Mouse (Mus musculus) forebrain, postnatal 0 days (tissue): Measurements from ENCODE around the gene Dlgap4. TPM values are rescaled to one million over a fixed set of nuclear protein-coding genes. Genes with fewer than 3 reads are reported as not detected.

Source experiments
- ATAC-seq: fragments of 200-750 bp; cut with Nextera tagmentation; 2 replicates; pipeline ENCODE4 v1.8.0; 2017; ENCODE audit warnings: mild to moderate bottlenecking, moderate library complexity
- DNase-seq: peaks from one replicate; pipeline ENCODE4 v3.0.0-alpha.2; 2015
- H3K27ac ChIP-seq: fragments of 300-500 bp; sonication (generic); 2 replicates; pipeline ENCODE4 v1.5.1; 2014; ENCODE audit warnings: low read depth, mild to moderate bottlenecking, antibody characterized with exemption, low read length, moderate library complexity, mixed read lengths
- H3K27me3 ChIP-seq: fragments of 300-500 bp; sonication (generic); 2 replicates; pipeline ENCODE4 v1.6.1; 2014; ENCODE audit warnings: mild to moderate bottlenecking, low read length, mixed read lengths; ENCODE audit not compliant: insufficient read depth
- H3K36me3 ChIP-seq: fragments of 300-500 bp; sonication (generic); 2 replicates; pipeline ENCODE4 v1.6.1; 2014; ENCODE audit warnings: mild to moderate bottlenecking, moderate library complexity; ENCODE audit not compliant: insufficient read depth
- H3K4me1 ChIP-seq: fragments of 300-500 bp; sonication (generic); 2 replicates; pipeline ENCODE4 v1.6.1; 2014; ENCODE audit warnings: antibody characterized with exemption; ENCODE audit not compliant: insufficient read depth
- H3K4me2 ChIP-seq: fragments of 300-500 bp; sonication (generic); 2 replicates; pipeline ENCODE4 v1.6.1; 2014; ENCODE audit warnings: low read depth, mild to moderate bottlenecking, moderate library complexity
- H3K4me3 ChIP-seq: fragments of 300-500 bp; sonication (generic); 2 replicates; pipeline ENCODE4 v1.5.1; 2014; ENCODE audit warnings: low read depth, low read length, mixed read lengths
- H3K9ac ChIP-seq: fragments of 300-500 bp; sonication (generic); 2 replicates; pipeline ENCODE4 v1.6.1; 2014; ENCODE audit warnings: mild to moderate bottlenecking
- H3K9me3 ChIP-seq: fragments of 300-500 bp; sonication (generic); 2 replicates; pipeline ENCODE4 v1.6.1; 2016; ENCODE audit warnings: low read length
- CTCF ChIP-seq: sonication (generic); IDR thresholded peaks from 2 replicates; pipeline ENCODE4 v1.5.1; 2016; ENCODE audit warnings: antibody characterized with exemption, control low read depth, low read depth
- WGBS: fragments of 180-500 bp; shearing (Covaris S2); extraction: QIAGEN DNeasy Blood & Tissue Kit; methylation state at CpG from one replicate; pipeline ENCODE4 v1.1.7; 2014; 5-methylcytosine and 5-hydroxymethylcytosine counted together
- polyA plus RNA-seq: library from polyadenylated mRNA; unstranded; fragments of >200 nt; fragmentation: Nextera tagmentation; extraction: Ambion mirVana; gene quantifications from 2 replicates; pipeline ENCODE4 v1.2.1, GENCODE M21; 2015
- total RNA-seq: library from RNA; depleted of rRNA; stranded (reverse); fragments of >200 nt; gene quantifications from 2 replicates; pipeline ENCODE4 v1.2.3, GENCODE M21; 2014; rRNA removed

Dlgap4 gene
- total RNA-seq (218 and 235 TPM in 2 replicates), polyA plus RNA-seq (327 and 354 TPM in 2 replicates)

DNA sequence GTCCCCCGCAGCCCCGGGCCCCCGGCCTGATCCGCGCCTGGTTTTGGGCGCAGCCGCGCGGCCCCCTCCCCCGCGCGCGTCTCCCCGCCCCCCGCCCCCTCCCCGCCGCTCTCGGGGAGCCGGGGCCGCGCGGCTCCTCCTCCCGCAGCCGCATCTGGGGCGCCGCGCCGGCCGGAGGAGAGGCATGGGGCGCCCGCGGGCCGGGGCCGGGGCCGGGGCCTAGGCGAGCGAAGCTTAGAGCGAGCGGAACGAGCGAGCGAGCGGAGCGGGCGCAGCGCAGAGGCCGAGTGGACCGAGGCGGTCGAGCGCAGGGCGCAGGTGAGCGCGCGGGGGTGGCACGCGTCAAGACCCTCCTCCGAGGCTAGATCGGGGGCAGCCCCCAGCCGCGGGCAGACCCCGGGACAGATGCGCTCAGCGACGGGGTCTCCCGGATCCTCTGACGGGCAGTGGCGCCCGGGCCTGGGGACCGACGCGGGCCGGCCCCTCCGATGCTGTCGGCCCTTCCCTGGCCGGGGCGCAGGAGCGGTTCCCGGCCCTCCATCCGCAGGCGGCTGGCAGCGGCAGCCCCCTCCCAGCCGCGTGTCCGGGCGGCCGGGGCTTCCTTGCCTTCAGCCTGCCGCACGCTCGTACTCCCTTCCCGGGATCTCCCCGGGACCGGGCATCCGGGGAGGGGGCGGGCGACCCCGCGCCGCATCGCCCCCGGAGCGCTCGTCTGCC lies at the start of gene Dlgap4:
TSS of gene Dlgap4 (plus strand) at position 165 of the 717 bp plus-strand sequence.
- Histone ChIP-seq H3K27me3 (no peaks in the 10 kb centered on the region; the same call in 1 of the 2 replicates), H3K9ac (peak within 1 kb of the TSS; percentile 82), H3K36me3 (no peaks in the 10 kb centered on the region), H3K9me3 (no peaks in the 10 kb centered on the region), H3K27ac (peak within 1 kb of the TSS; percentile 55), H3K4me2 (peak within 1 kb of the TSS; percentile 79), H3K4me1 (0 out of 2 replicates have a peak, but pooled peaks cover 3% of the 10 kb centered on the region), H3K4me3 (peak within 1 kb of the TSS; percentile 82)
- DNase-seq (peak; percentile 75), ATAC-seq (peak; percentile 77)
- 4% methylated on average over 69 of the region's 103 CpGs for WGBS
- no peak for TF ChIP-seq CTCF

DNA sequence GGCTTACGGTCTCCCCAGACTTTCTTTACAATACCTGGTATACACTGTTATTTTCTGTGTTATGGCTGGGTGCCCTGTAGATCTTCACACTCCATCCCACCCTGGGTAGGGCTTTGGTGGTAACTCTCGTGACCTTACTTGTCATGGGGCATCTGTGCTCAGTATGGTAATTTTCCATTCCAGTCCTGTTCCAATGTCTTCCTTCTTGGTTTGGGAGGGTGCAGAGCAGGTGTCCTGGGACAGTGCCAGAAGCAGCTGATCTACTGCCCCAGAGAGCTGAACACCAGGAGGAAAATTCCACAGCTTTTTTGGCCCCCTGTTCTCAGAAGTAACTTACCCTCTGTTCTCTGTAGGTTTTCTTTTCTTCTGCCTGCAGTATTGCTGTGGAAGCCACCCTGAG lies 47.0 kb upstream of the Dlgap4 start:
- H3K36me3 ChIP-seq: peaks cover 29% of the 10 kb centered on the region
- no peaks in the 10 kb centered on the region for H3K27me3 ChIP-seq
- no peak for ATAC-seq
- no peaks in the 10 kb centered on the region for H3K9me3 ChIP-seq
- H3K27ac ChIP-seq: no peak overlapping the region
- H3K4me3 ChIP-seq: no peak overlapping the region
- H3K4me2 ChIP-seq: no peak overlapping the region
- WGBS: 53% methylated on average over 2 of the region's 2 CpGs
- TF ChIP-seq CTCF: no peak
- no peak for DNase-seq
- H3K9ac ChIP-seq: no peak overlapping the region
- H3K4me1 ChIP-seq: no peaks in the 10 kb centered on the region

DNA sequence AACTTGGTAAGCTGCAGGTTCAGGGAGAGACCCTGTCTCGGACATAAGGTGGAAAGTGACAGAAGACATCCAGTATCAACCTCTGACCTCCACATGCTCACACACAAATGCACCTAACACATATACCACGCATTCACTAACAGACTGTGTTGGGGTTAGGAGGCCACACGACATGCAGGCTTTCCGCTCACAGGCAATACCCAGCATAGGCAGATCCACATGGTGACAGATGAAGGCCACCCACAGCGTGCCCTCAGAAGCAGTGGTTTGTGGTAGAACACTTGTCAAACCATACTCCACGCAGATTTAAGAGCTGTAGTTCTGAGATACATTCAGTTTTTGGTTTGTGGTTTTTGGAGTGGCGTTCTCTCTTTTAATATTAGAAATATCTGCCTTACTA lies 44.9 kb upstream of the Dlgap4 start:
- Histone ChIP-seq H3K27ac (no peak overlapping the region), H3K4me3 (no peak overlapping the region), H3K27me3 (no peaks in the 10 kb centered on the region), H3K4me1 (no peaks in the 10 kb centered on the region), H3K36me3 (peaks cover 29% of the 10 kb centered on the region), H3K4me2 (no peak overlapping the region), H3K9me3 (no peaks in the 10 kb centered on the region), H3K9ac (no peak overlapping the region)
- 93% methylated on average over 7 of the region's 7 CpGs for WGBS
- ATAC-seq: no peak
- TF ChIP-seq CTCF: no peak
- DNase-seq: no peak

DNA sequence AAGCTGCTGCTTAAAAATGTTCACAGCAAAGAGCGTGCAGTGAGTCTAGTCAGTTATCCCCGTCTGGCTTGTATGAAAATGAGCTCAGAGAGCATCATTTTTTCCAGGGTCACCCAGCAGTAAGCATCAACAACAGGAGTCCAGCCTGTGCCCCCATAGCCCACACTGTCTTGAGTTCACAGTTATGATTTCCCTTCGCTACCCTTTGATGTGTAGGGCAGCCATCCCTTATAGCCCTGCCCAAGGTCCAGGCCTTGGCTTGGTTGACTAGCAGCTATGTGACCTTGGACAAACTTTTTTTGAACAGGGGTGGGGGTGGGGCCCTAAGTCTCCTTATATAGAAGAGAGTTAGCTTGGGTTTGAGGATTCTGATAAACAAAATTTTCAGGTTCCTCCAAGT lies 44.2 kb upstream of the Dlgap4 start:
- Histone ChIP-seq H3K27me3 (no peaks in the 10 kb centered on the region), H3K4me2 (no peak overlapping the region), H3K9me3 (no peaks in the 10 kb centered on the region), H3K4me3 (no peak overlapping the region), H3K36me3 (peaks cover 29% of the 10 kb centered on the region), H3K27ac (no peak overlapping the region), H3K9ac (no peak overlapping the region), H3K4me1 (no peaks in the 10 kb centered on the region)
- ATAC-seq (no peak), DNase-seq (no peak)
- 90% methylated on average over 3 of the region's 3 CpGs for WGBS
- no peak for TF ChIP-seq CTCF

DNA sequence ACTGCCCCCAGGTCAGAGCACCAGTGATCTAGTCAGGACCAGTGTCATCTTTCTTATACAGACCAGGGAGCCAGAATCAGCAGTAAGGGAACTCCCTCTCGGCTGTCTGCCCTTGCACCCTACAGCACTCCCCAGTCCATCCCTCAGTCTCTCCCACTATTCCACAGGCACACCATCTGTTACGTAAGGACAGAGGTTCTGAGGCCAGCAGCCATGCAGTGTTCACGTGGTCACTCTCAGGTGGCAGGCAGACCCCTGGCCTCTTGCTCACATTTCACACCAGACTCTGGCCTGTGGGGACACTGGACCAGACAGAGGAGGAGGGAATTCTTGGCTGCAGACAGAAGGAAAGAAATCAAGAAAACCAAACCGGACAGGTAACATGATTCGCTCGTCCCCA lies 42.0 kb upstream of the Dlgap4 start:
- Histone ChIP-seq H3K9ac (no peak overlapping the region), H3K27ac (no peak overlapping the region), H3K36me3 (peaks cover 25% of the 10 kb centered on the region), H3K4me2 (no peak overlapping the region), H3K4me3 (no peak overlapping the region), H3K9me3 (no peaks in the 10 kb centered on the region), H3K4me1 (no peaks in the 10 kb centered on the region), H3K27me3 (no peaks in the 10 kb centered on the region)
- ATAC-seq (no peak), DNase-seq (no peak)
- 85% methylated on average over 6 of the region's 6 CpGs for WGBS
- TF ChIP-seq CTCF: no peak

DNA sequence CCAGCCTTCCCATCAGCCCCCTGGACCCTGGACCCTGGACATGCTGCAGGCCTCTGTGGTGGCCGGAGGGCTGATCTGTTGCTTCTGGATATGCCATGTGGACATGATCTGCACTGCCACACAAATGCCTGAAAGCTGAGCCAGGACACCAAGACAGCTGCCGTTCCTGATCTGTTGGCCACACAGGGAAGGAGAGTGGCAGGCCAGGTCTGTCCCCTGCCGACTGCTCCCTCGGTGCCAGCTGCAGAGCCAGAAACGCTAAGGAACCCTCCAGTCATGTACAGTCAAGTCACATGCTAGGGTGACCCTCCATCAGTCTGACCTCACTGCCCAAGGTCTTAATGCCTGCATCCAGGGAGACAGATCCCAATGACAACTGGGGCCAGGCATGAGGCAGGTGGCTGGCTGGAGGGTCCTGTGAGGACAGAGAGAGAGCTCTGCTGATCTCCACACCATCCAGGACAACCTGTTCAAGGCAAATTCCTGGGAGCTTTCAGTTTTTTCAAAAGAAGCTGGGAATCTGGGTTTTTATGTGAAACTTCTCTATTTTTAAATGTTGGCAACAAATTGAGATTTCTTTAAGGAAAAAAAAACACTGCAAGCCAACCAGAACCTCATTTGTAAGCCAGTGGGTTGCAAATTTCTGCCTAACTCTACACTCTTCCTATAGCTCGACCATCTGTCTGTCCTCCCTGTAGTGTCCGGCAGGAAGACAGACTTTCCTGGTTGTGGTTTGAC lies 36.5 kb upstream of the Dlgap4 start:
- no peak for ATAC-seq
- H3K9me3 ChIP-seq: no peaks in the 10 kb centered on the region
- no peak overlapping the region for H3K27ac ChIP-seq
- WGBS: 71% methylated on average over 7 of the region's 7 CpGs
- H3K4me2 ChIP-seq: no peak overlapping the region
- no peaks in the 10 kb centered on the region for H3K27me3 ChIP-seq
- no peaks in the 10 kb centered on the region for H3K4me1 ChIP-seq
- no peak for DNase-seq
- TF ChIP-seq CTCF: no peak
- no peak overlapping the region for H3K4me3 ChIP-seq
- H3K36me3 ChIP-seq: no peaks in the 10 kb centered on the region
- no peak overlapping the region for H3K9ac ChIP-seq

DNA sequence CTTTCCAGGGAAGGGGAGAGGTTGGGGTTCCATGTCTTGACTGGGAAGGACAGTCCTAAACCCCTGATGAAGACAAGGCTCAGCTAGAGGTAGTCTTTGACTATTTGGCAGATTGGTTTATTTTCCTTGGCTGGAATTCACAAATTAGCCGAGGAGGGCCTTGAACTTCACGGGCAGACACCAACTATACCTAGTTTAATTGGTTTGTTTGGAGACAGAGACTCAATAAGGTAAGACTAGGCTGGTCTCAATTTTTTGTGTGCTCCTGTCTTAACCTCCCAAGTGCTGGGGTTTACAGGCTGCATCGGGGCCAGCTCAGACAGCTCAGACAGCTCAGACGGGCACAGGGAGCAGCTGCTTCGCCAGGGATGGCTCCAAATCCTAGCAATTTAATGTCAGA lies 33.0 kb upstream of the Dlgap4 start:
- DNase-seq (no peak), ATAC-seq (no peak)
- Histone ChIP-seq H3K36me3 (no peaks in the 10 kb centered on the region), H3K27me3 (no peaks in the 10 kb centered on the region), H3K9me3 (no peaks in the 10 kb centered on the region), H3K27ac (no peak overlapping the region), H3K9ac (no peak overlapping the region), H3K4me1 (peaks cover 14% of the 10 kb centered on the region), H3K4me2 (no peak overlapping the region), H3K4me3 (no peak overlapping the region)
- 71% methylated on average over 5 of the region's 5 CpGs for WGBS
- TF ChIP-seq CTCF: no peak
